Mouse (Mus musculus) forebrain, embryonic 16.5 days (tissue): ENCODE results near the gene Ephb1. TPM values are rescaled to one million over a fixed set of nuclear protein-coding genes. Genes with fewer than 3 reads are reported as not detected.
A peak's percentile ranks its signal among the peaks of the same experiment; 100 is the strongest.

Experiments
- ATAC-seq: fragments of 200-750 bp; cut with Nextera tagmentation; 2 replicates; pipeline ENCODE4 v1.8.0; 2017; ENCODE audit warnings: mild to moderate bottlenecking, moderate library complexity
- H3K27ac ChIP-seq: fragments of 300-500 bp; sonication (generic); 2 replicates; pipeline ENCODE4 v1.5.1; 2014; ENCODE audit warnings: low read length, control low read depth
- H3K27me3 ChIP-seq: fragments of 300-500 bp; sonication (generic); replicated peaks from 2 replicates; pipeline ENCODE4 v1.6.1; 2014; ENCODE audit warnings: low read length; ENCODE audit not compliant: control insufficient read depth, insufficient read depth
- H3K36me3 ChIP-seq: fragments of 300-500 bp; sonication (generic); 2 replicates; pipeline ENCODE4 v1.6.1; 2014; ENCODE audit not compliant: control insufficient read depth, insufficient read depth
- H3K4me1 ChIP-seq: fragments of 300-500 bp; sonication (generic); replicated peaks from 2 replicates; pipeline ENCODE4 v1.6.1; 2014; ENCODE audit warnings: low read length; ENCODE audit not compliant: control insufficient read depth, insufficient read depth
- H3K4me2 ChIP-seq: fragments of 300-500 bp; sonication (generic); 2 replicates; pipeline ENCODE4 v1.6.1; 2014; ENCODE audit warnings: mild to moderate bottlenecking, low read length, control low read depth
- H3K4me3 ChIP-seq: fragments of 300-500 bp; sonication (generic); replicated peaks from 2 replicates; pipeline ENCODE4 v1.5.1; 2014; ENCODE audit warnings: mild to moderate bottlenecking, low read length, control low read depth
- H3K9ac ChIP-seq: fragments of 300-500 bp; sonication (generic); replicated peaks from 2 replicates; pipeline ENCODE4 v1.6.1; 2014; ENCODE audit warnings: low read depth, low read length, control low read depth
- H3K9me3 ChIP-seq: fragments of 300-500 bp; sonication (generic); 2 replicates; pipeline ENCODE4 v1.6.1; 2016; ENCODE audit warnings: low read length; ENCODE audit not compliant: control insufficient read depth
- WGBS: fragments of 180-500 bp; shearing (Covaris S2); extraction: QIAGEN DNeasy Blood & Tissue Kit; methylation state at CpG from one replicate; pipeline ENCODE4 v1.1.7; 2014; 5-methylcytosine and 5-hydroxymethylcytosine counted together
- polyA plus RNA-seq: library from polyadenylated mRNA; unstranded; fragments of >200 nt; fragmentation: Nextera tagmentation; extraction: Ambion mirVana; gene quantifications from 2 replicates; pipeline ENCODE4 v1.2.1, GENCODE M21; 2015

The Ephb1 gene
- polyA plus RNA-seq, 1 experiment from 2014 or later: 48.8 TPM

DNA sequence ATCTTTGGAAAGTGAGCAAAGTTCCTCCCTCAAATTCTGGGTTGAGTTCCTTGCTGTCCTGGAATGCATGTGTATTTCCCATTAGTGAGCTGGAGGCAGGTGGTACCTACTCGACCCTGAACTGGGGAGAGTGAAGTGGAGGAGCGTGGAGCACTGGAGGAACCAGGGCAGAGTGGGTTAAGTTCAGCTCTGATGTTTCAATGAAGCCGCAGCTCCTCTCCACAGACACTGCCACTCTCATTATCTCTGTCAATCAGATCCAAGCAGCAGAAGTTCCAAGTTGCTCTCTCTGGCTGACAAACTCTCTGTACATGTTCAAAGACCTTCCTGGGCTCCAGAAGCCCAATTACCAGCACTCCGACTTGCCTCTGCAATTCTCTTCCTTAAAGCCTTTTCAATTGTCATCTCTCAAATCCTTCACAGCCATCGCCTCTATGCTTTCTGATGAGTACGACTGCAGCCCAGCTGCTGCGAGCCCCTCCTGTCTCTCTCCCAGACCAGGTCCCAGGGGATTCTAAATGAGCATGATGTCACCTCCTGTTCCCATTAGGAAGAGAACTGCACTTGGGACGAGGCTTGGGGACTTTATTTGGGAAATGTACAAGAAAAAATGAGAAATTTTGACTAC is 420.4 kb downstream of the Ephb1 start:
- H3K4me3 ChIP-seq: no peak overlapping the region
- no peak overlapping the region for H3K9ac ChIP-seq
- no peak overlapping the region for H3K4me2 ChIP-seq
- no peak overlapping the region for H3K27ac ChIP-seq
- H3K27me3 ChIP-seq: no peaks in the 10 kb centered on the region
- 48% methylated on average over 8 of the region's 8 CpGs for WGBS
- H3K36me3 ChIP-seq: no peaks in the 10 kb centered on the region
- no peak for ATAC-seq
- H3K4me1 ChIP-seq: peaks cover 11% of the 10 kb centered on the region
- no peaks in the 10 kb centered on the region for H3K9me3 ChIP-seq

DNA sequence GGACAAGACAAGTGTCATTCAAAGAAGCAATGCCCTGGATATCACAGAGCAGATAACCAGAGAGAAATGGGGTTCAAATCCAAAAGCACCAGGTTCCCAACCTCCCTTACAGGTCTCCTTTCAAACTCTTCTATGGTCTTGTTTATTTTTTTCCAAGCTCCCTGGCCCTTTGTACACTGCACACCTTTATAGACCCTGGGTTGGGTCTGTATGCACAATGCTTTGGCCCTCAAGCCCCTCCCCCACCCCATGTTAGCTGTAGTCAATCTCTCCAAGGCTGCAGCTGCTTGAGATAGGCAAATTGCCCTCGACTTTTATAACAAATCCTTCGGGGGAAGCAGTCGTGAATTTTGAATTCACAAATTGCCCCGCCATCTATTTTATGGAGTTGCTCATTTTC is 429.7 kb downstream of the Ephb1 start:
- WGBS: 70% methylated on average over 4 of the region's 4 CpGs
- Histone ChIP-seq H3K36me3 (no peaks in the 10 kb centered on the region), H3K9me3 (no peaks in the 10 kb centered on the region), H3K4me1 (no peaks in the 10 kb centered on the region), H3K27me3 (no peaks in the 10 kb centered on the region), H3K9ac (no peak overlapping the region), H3K4me3 (no peak overlapping the region), H3K27ac (no peak overlapping the region), H3K4me2 (no peak overlapping the region)
- ATAC-seq: no peak

DNA sequence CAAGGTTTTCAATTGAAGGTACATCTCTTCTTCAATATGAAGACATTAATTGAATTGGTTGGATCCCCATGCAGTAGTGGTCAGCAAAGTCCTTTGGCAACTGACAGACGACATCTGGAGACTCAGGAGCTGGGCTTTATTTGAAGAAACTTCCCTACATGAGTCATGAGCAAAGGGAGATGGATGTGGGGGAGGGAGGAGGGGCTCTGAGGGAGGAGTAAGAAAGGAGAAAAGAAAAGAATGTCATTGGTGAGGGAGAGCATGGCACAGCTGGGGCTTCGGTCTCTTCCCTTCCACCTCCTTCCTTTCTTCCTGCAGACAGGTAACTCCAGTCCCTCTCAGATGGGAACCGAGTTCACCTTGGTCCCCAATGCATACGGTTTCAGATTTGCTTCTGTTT is 431.6 kb downstream of the Ephb1 start:
- Histone ChIP-seq H3K27ac (no peak overlapping the region), H3K9me3 (no peaks in the 10 kb centered on the region), H3K4me3 (no peak overlapping the region), H3K9ac (no peak overlapping the region), H3K4me2 (no peak overlapping the region), H3K4me1 (no peaks in the 10 kb centered on the region), H3K27me3 (no peaks in the 10 kb centered on the region), H3K36me3 (no peaks in the 10 kb centered on the region)
- WGBS: 83% methylated on average over 4 of the region's 4 CpGs
- ATAC-seq: no peak

DNA sequence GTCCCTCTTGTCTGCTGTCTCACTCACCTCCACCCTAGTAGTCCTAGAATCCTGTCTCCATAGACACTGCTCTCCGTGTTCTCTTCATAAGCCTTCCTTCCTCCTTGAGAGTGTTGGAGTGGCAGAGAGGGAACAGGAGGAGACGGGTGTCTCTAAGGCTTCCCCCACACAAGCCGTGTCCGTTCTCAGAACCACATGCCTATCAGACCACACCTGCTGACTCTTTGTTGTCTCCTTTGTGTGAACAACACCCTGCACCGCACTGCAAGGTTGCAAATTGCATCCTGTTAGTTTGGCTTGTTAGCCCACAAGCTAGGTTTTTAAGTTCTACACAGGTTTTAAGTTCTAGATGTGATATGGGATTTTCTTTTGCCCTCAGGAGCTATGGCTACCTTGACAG is 435.2 kb downstream of the Ephb1 start:
- Histone ChIP-seq H3K27me3 (no peaks in the 10 kb centered on the region), H3K27ac (no peak overlapping the region), H3K4me2 (no peak overlapping the region), H3K9me3 (no peaks in the 10 kb centered on the region), H3K36me3 (no peaks in the 10 kb centered on the region), H3K4me1 (no peaks in the 10 kb centered on the region), H3K9ac (no peak overlapping the region), H3K4me3 (no peak overlapping the region)
- 85% methylated on average over 5 of the region's 5 CpGs for WGBS
- no peak for ATAC-seq

DNA sequence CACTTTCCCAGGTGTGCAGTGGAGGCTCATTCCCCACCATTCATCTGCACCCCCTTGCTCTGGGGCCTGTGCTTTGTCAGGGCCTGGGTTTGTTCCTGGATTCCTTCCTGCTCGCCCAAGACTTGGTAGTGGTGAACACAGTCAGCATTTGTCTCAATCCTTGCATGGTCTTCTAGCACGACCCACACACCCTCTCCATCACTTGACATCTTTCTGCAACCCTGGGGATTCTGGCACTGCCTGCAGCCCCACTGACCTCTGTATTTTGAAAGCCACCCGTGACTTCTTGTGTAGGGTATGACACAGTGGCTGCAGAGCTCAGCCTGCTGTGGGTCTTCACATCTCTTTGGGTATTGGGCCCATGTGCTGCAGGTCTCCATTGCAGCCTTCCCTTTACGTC is 435.7 kb downstream of the Ephb1 start:
- WGBS: 86% methylated on average over 4 of the region's 4 CpGs
- no peaks in the 10 kb centered on the region for H3K36me3 ChIP-seq
- no peak overlapping the region for H3K4me3 ChIP-seq
- H3K4me2 ChIP-seq: no peak overlapping the region
- no peaks in the 10 kb centered on the region for H3K27me3 ChIP-seq
- no peaks in the 10 kb centered on the region for H3K9me3 ChIP-seq
- no peaks in the 10 kb centered on the region for H3K4me1 ChIP-seq
- H3K27ac ChIP-seq: no peak overlapping the region
- H3K9ac ChIP-seq: no peak overlapping the region
- ATAC-seq: no peak

DNA sequence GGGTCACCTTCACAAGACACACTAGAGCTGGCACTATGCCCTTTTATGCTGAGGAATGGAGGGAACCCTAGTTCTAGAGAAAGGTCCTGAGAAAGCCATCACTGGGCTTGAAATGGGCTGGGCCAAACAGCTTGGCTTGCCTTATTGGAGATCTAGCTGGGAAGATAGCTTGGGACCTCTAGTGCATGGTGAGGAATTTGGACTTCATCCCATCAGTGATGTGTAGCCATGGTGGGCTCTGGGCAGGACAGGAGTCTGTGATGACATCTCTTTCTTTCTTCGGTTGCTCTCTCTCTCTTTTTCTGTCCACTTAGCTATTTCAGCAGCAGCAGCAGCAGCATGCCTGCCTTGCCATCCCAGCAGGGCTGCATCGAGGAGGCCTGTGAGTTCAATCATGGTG is 439.4 kb downstream of the Ephb1 start:
- Histone ChIP-seq H3K27me3 (no peaks in the 10 kb centered on the region), H3K4me1 (peaks cover 8% of the 10 kb centered on the region), H3K9ac (no peak overlapping the region), H3K27ac (no peak overlapping the region), H3K4me3 (no peak overlapping the region), H3K4me2 (no peak overlapping the region), H3K9me3 (no peaks in the 10 kb centered on the region), H3K36me3 (no peaks in the 10 kb centered on the region)
- no peak for ATAC-seq
- WGBS: 87% methylated on average over 2 of the region's 2 CpGs

DNA sequence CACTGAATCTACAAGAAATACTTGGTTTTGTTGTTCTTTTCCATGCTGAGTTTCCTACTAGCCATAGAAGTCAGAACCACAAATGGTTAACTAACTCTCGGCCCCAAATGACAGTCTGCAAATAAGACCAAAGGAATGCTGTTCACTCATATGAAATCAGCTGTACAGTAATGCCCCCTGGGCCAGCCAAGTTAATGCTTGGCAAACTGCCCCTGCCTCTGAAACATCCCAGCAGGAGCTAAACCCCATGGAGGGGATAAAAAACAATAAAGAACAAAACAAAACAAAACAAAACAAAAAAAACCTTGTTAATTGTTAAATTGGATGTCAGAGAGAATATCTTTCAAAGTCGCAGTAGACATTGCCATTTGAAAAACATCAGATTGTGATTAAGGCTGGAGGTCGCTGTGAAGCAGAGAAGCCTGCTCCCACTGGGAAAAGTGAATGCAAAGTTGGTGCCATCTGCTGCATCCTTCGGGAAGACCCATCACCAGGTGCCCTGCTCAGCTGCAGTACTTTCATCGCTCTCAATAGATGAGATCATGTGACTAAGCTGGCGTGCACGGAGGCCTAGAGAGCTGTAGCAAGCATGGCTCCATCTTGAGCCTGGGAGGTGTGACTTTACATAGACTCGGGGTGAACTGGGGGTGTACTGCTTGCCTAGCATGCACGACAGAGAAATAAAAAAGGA is 443.2 kb downstream of the Ephb1 start:
- Histone ChIP-seq H3K9ac (no peak overlapping the region), H3K27ac (no peak overlapping the region), H3K4me1 (peaks cover 24% of the 10 kb centered on the region), H3K9me3 (no peaks in the 10 kb centered on the region), H3K36me3 (no peaks in the 10 kb centered on the region), H3K4me2 (no peak overlapping the region), H3K27me3 (no peaks in the 10 kb centered on the region), H3K4me3 (no peak overlapping the region)
- peak; percentile 62; the same call in 1 of the 2 replicates for ATAC-seq
- WGBS: 24% methylated on average over 9 of the region's 9 CpGs

DNA sequence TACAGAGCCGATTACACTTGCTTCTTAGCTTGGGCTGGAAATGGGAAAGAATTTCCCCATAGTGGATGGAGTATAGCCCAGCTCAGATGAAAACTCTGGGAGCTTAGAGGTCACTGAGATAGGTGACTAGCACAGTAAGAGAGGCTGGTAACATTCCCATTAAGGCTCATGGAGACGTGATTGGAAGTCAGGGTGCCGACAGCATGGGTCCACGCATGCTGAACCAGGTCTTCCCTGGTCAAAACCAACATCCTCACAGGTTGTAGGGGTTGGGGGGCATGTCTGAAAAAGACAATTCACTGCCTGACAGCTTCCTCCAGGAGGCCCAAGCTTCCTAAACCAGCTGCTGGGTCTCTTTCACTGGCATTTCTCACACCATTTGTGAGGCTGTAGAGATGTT is 445.0 kb downstream of the Ephb1 start:
- ATAC-seq: no peak

DNA sequence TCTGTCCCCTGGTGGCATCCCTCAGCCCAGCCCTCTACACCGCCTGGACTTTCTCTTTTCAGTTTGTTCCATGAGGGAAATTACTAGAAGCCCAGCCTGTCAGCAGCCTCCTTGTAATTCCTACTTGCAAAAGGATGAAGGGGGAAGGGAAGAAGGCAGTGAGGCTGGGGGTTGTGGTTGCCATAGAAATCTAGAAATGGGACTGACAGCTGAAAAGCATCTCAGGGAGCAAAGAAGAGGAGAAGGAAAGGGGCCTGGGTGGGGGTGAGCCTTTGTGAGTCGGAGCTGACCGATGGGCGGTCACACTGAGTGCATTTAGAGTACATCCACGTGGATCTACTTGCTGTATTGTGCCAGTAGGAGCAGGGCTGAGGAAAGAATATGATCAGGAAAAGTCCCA is 445.6 kb downstream of the Ephb1 start:
- H3K9ac ChIP-seq: 0 out of 2 replicates have a peak overlapping the region, but pooled peaks have one; percentile 11
- peak; percentile 70 for ATAC-seq

More for the DNA sequence above, 445.0 kb downstream of the Ephb1 start:
- no peak overlapping the region for H3K4me3 ChIP-seq
- no peaks in the 10 kb centered on the region for H3K9me3 ChIP-seq
- H3K27me3 ChIP-seq: no peaks in the 10 kb centered on the region
- peak overlapping the region; percentile 49; the same call in 1 of the 2 replicates for H3K27ac ChIP-seq
- no peak overlapping the region for H3K9ac ChIP-seq
- H3K36me3 ChIP-seq: no peaks in the 10 kb centered on the region
- no peak overlapping the region for H3K4me2 ChIP-seq
- WGBS: 67% methylated on average over 4 of the region's 4 CpGs
- peaks cover 24% of the 10 kb centered on the region for H3K4me1 ChIP-seq

More for the DNA sequence above, 445.6 kb downstream of the Ephb1 start:
- Histone ChIP-seq H3K36me3 (no peaks in the 10 kb centered on the region), H3K9me3 (no peaks in the 10 kb centered on the region), H3K4me3 (no peak overlapping the region), H3K4me1 (peaks cover 24% of the 10 kb centered on the region), H3K27ac (peak overlapping the region; percentile 53), H3K27me3 (no peaks in the 10 kb centered on the region), H3K4me2 (no peak overlapping the region)
- WGBS: 8% methylated on average over 5 of the region's 5 CpGs
